Mouse (Mus musculus) frontal cortex, postnatal 25 days (tissue): ENCODE measurements around the gene Hhip.
"Not testable (repeated sequence)": the region's sequence is repeated elsewhere in the genome, so short reads cannot be mapped to it uniquely, and the experiment has no call there.

Experiments
- DNase-seq, 2 experiments: peaks; one replicate each; pipeline ENCODE4 v3.0.0; 2022; ENCODE audit warnings: low spot score in 2 of 2

The Hhip gene

GRCm38 (mm10) chr8:79992121-79992848, 65.5 kb downstream of the Hhip start:
- DNase-seq: no peak

- not testable (repeated sequence) for DNase-seq
Measured at GRCm38 (mm10) chr8:79991420-79991819, 66.4 kb downstream of the Hhip start.

GRCm38 (mm10) chr8:79984946-79985345, 72.9 kb downstream of the Hhip start:
- DNase-seq: no peak

GRCm38 (mm10) chr8:79982144-79982543, 75.7 kb downstream of the Hhip start:
- no peak for DNase-seq

- DNase-seq: no peak
Measured at GRCm38 (mm10) chr8:79966159-79966558, 91.6 kb downstream of the Hhip start.

- no peak for DNase-seq
Measured at GRCm38 (mm10) chr8:79952857-79953256, 104.9 kb downstream of the Hhip start.

- DNase-seq: no peak
Measured at GRCm38 (mm10) chr8:79950376-79950775, 107.4 kb downstream of the Hhip start.

GRCm38 (mm10) chr8:79945501-79946076, 112.2 kb downstream of the Hhip start:
- DNase-seq: no peak

GRCm38 (mm10) chr8:79941070-79941469, 116.7 kb downstream of the Hhip start:
- DNase-seq: no peak

- DNase-seq: no peak
Measured at GRCm38 (mm10) chr8:79936856-79937445, 120.9 kb downstream of the Hhip start.

- no peak for DNase-seq
Measured at GRCm38 (mm10) chr8:79935793-79936192, 122.0 kb downstream of the Hhip start.

- DNase-seq: no peak
Measured at GRCm38 (mm10) chr8:79929202-79929601, 128.6 kb downstream of the Hhip start.

- no peak for DNase-seq
Measured at GRCm38 (mm10) chr8:79917211-79917610, 140.6 kb downstream of the Hhip start.
